Mouse (Mus musculus) stomach, embryonic 15.5 days (tissue): Measurements from ENCODE around the gene Lfng. TPM values are rescaled to one million over a fixed set of nuclear protein-coding genes. Genes with fewer than 3 reads are reported as not detected.

ENCODE experiments used
- ATAC-seq: fragments of 200-750 bp; cut with Nextera tagmentation; 2 replicates; pipeline ENCODE4 v1.8.0; 2017; ENCODE audit warnings: low read depth, moderate number of reproducible peaks, moderate TSS enrichment; ENCODE audit not compliant: insufficient read depth, low FRiP score
- H3K27ac ChIP-seq: fragments of 300-500 bp; sonication (generic); 2 replicates; pipeline ENCODE4 v1.5.1; 2015; ENCODE audit warnings: mild to moderate bottlenecking, inconsistent platforms
- H3K27me3 ChIP-seq: fragments of 300-500 bp; sonication (generic); replicated peaks from 2 replicates; pipeline ENCODE4 v1.6.1; 2015; ENCODE audit warnings: inconsistent platforms
- H3K36me3 ChIP-seq: fragments of 300-500 bp; sonication (generic); 2 replicates; pipeline ENCODE4 v1.6.1; 2015; ENCODE audit warnings: inconsistent platforms
- H3K4me1 ChIP-seq: fragments of 300-500 bp; sonication (generic); 2 replicates; pipeline ENCODE4 v1.6.1; 2015; ENCODE audit warnings: inconsistent platforms
- H3K4me2 ChIP-seq: fragments of 300-500 bp; sonication (generic); 2 replicates; pipeline ENCODE4 v1.6.1; 2015; ENCODE audit warnings: mild to moderate bottlenecking, inconsistent platforms
- H3K4me3 ChIP-seq: fragments of 300-500 bp; sonication (generic); replicated peaks from 2 replicates; pipeline ENCODE4 v1.5.1; 2015; ENCODE audit warnings: inconsistent platforms
- H3K9ac ChIP-seq: fragments of 300-500 bp; sonication (generic); 2 replicates; pipeline ENCODE4 v1.6.1; 2015; ENCODE audit warnings: inconsistent platforms
- H3K9me3 ChIP-seq: fragments of 300-500 bp; sonication (generic); 2 replicates; pipeline ENCODE4 v1.6.1; 2016; ENCODE audit warnings: inconsistent platforms
- WGBS: fragments of 180-500 bp; shearing (Covaris S2); methylation state at CpG from one replicate; pipeline ENCODE4 v1.1.7; 2015; 5-methylcytosine and 5-hydroxymethylcytosine counted together
- polyA plus RNA-seq: library from polyadenylated mRNA; unstranded; fragments of >200 nt; fragmentation: Nextera tagmentation; extraction: Ambion mirVana; gene quantifications from 2 replicates; pipeline ENCODE4 v1.2.1, GENCODE M21; 2015

Lfng gene
- polyA plus RNA-seq, 1 experiment from 2014 or later, result 24.5 TPM

- Histone ChIP-seq H3K9ac (no peak overlapping the region), H3K36me3 (peaks cover 8% of the 10 kb centered on the region; the same call in 1 of the 2 replicates), H3K4me1 (peaks cover 61% of the 10 kb centered on the region), H3K27me3 (no peaks in the 10 kb centered on the region), H3K4me2 (peak overlapping the region; percentile 84), H3K9me3 (no peaks in the 10 kb centered on the region), H3K4me3 (no peak overlapping the region), H3K27ac (no peak overlapping the region)
- no peak for ATAC-seq
- 93% methylated on average over 6 of the region's 6 CpGs for WGBS
These were observed 39.1 kb downstream of the Lfng start for GRCm38 (mm10) chr5:140646171-140646570.

GRCm38 (mm10) chr5:140647031-140647760 lies 40.1 kb downstream of the Lfng start:
- H3K27ac ChIP-seq, result peak overlapping the region; percentile 88; the same call in 1 of the 2 replicates
- peak overlapping the region; percentile 84 for H3K4me2 ChIP-seq
- H3K4me3 ChIP-seq, result peak overlapping the region; percentile 99
- peaks cover 57% of the 10 kb centered on the region for H3K4me1 ChIP-seq
- no peaks in the 10 kb centered on the region for H3K27me3 ChIP-seq
- 58% methylated on average over 13 of the region's 13 CpGs for WGBS
- no peaks in the 10 kb centered on the region for H3K9me3 ChIP-seq
- ATAC-seq, result no peak
- peak overlapping the region; percentile 98; the same call in 1 of the 2 replicates for H3K9ac ChIP-seq
- H3K36me3 ChIP-seq, result peaks cover 8% of the 10 kb centered on the region; the same call in 1 of the 2 replicates

DNA sequence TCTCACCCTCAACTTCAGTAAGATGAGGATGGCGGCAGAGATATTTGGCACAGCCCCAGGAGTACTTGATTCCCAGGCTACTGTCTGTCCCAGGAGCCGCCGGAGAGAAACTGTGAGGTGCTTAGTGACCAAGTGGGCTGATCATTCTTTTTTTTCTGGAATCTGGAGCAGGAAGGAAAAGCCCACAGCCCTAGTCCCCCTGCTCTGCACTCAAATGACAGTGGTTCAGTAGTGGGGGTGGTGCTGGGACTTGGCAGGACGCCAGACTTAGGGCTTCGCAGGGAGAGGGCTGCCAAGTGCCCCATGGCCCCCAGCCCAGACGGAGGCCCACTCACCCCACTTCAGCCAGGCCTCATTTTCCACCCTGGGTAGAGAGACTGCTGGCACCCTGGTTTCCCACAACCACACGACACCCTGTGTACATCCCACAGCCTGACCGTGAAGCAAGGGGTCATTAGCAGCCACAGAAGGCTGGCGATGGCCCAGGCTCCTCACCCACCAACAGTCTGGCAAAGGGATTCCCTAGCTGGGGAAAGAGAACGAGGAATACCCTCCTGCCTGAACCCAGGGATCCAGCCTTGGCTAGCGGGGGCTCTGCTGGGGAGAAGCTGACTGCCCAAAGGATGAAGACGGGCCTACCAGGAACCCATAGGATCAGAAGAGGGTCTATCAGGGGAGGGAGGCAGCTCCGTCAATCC lies 40.9 kb downstream of the Lfng start:
- H3K27me3 ChIP-seq, result no peaks in the 10 kb centered on the region
- H3K4me3 ChIP-seq, result peak overlapping the region; percentile 99
- peaks cover 59% of the 10 kb centered on the region for H3K4me1 ChIP-seq
- H3K9ac ChIP-seq, result peak overlapping the region; percentile 98
- H3K4me2 ChIP-seq, result peak overlapping the region; percentile 84
- peak overlapping the region; percentile 88 for H3K27ac ChIP-seq
- 4% methylated on average over 13 of the region's 13 CpGs for WGBS
- ATAC-seq, result peak; percentile 5; the same call in 1 of the 2 replicates
- peaks cover 8% of the 10 kb centered on the region; the same call in 1 of the 2 replicates for H3K36me3 ChIP-seq
- no peaks in the 10 kb centered on the region for H3K9me3 ChIP-seq

GRCm38 (mm10) chr5:140648519-140649100 lies 41.5 kb downstream of the Lfng start, which contains the start of gene Ttyh3:
Gene Ttyh3 (minus strand): TSS chr5:140649031.
- under 1% methylated on average over 42 of the region's 62 CpGs for WGBS
- peak within 1 kb of the TSS; percentile 99 for H3K4me3 ChIP-seq
- no peaks in the 10 kb centered on the region for H3K9me3 ChIP-seq
- H3K27me3 ChIP-seq, result no peaks in the 10 kb centered on the region
- peak within 1 kb of the TSS; percentile 84 for H3K4me2 ChIP-seq
- peaks cover 8% of the 10 kb centered on the region; the same call in 1 of the 2 replicates for H3K36me3 ChIP-seq
- H3K9ac ChIP-seq, result peak within 1 kb of the TSS; percentile 98
- peak within 1 kb of the TSS; percentile 88 for H3K27ac ChIP-seq
- peaks cover 55% of the 10 kb centered on the region for H3K4me1 ChIP-seq
- ATAC-seq, result peak; percentile 4; the same call in 1 of the 2 replicates

GRCm38 (mm10) chr5:140649101-140649667 lies 42.1 kb downstream of the Lfng start:
- peak; percentile 92 for ATAC-seq
- 5% methylated on average over 25 of the region's 26 CpGs for WGBS
- H3K9me3 ChIP-seq, result no peaks in the 10 kb centered on the region
- H3K27ac ChIP-seq, result peak overlapping the region; percentile 68; the same call in 1 of the 2 replicates
- H3K4me2 ChIP-seq, result peak overlapping the region; percentile 82
- peak overlapping the region; percentile 37; the same call in 1 of the 2 replicates for H3K9ac ChIP-seq
- H3K4me1 ChIP-seq, result peaks cover 55% of the 10 kb centered on the region
- no peaks in the 10 kb centered on the region for H3K27me3 ChIP-seq
- peak overlapping the region; percentile 99 for H3K4me3 ChIP-seq
- H3K36me3 ChIP-seq, result 0 out of 2 replicates have a peak, but pooled peaks cover 5% of the 10 kb centered on the region

GRCm38 (mm10) chr5:140649881-140650414 lies 42.8 kb downstream of the Lfng start:
- Histone ChIP-seq H3K27ac (no peak overlapping the region), H3K36me3 (no peaks in the 10 kb centered on the region), H3K9me3 (no peaks in the 10 kb centered on the region), H3K9ac (no peak overlapping the region), H3K27me3 (no peaks in the 10 kb centered on the region), H3K4me3 (no peak overlapping the region; the same call in 1 of the 2 replicates), H3K4me2 (peak overlapping the region; percentile 82; the same call in 1 of the 2 replicates), H3K4me1 (peaks cover 55% of the 10 kb centered on the region)
- ATAC-seq, result no peak
- 65% methylated on average over 7 of the region's 7 CpGs for WGBS

GRCm38 (mm10) chr5:140651231-140651630 lies 44.1 kb downstream of the Lfng start:
- 86% methylated on average over 11 of the region's 11 CpGs for WGBS
- ATAC-seq, result no peak
- peaks cover 43% of the 10 kb centered on the region for H3K4me1 ChIP-seq

GRCm38 (mm10) chr5:140652587-140652986 lies 45.5 kb downstream of the Lfng start:
- Histone ChIP-seq H3K27ac (peak overlapping the region; percentile 52), H3K4me1 (peaks cover 30% of the 10 kb centered on the region)
- 49% methylated on average over 7 of the region's 7 CpGs for WGBS

More at GRCm38 (mm10) chr5:140651231-140651630, 44.1 kb downstream of the Lfng start:
- Histone ChIP-seq H3K36me3 (no peaks in the 10 kb centered on the region), H3K27ac (no peak overlapping the region), H3K9ac (no peak overlapping the region), H3K4me2 (no peak overlapping the region), H3K4me3 (no peak overlapping the region), H3K9me3 (no peaks in the 10 kb centered on the region), H3K27me3 (no peaks in the 10 kb centered on the region)

DNA sequence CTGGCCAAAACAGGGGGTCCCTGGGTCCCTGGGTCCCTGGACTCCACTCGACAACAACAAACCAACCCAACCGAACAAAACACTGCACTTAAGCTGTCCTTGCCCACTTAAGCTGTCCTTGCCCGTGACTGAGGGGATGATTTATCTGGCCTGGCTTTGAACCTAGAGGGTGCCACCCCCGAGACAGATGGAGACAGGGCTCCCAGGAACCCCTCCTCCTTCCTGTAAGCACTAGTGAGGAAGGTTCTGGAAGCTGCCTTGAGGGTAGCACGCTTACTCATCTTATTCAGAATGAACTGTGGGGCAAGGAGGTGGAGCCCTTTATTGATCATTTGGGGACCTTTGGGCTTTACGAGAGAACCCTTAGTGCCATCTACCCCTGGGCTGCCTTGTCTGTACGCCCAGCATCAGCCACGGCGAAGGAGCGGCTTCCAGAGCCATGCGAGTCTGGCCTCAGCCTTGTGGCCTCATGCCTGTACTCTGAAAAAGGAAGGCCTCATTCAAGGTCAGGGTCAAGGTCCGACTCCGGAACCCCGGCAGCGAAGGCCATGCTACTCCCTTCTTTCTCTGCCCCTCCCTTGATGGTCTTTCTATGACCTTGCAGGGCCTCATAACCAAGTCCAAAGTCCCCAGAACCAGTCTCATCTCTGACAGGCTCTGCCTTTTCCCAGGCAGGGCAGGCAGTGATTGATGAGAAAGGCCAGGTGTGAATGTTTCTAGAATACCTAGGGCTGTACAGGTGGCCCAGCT lies 47.2 kb downstream of the Lfng start:
- H3K9me3 ChIP-seq, result no peaks in the 10 kb centered on the region
- no peak overlapping the region for H3K4me3 ChIP-seq
- no peak overlapping the region for H3K9ac ChIP-seq
- ATAC-seq, result peak; percentile 33; the same call in 1 of the 2 replicates
- peaks cover 26% of the 10 kb centered on the region for H3K4me1 ChIP-seq
- no peaks in the 10 kb centered on the region for H3K27me3 ChIP-seq
- 66% methylated on average over 15 of the region's 15 CpGs for WGBS
- no peak overlapping the region for H3K27ac ChIP-seq
- no peak overlapping the region for H3K4me2 ChIP-seq
- no peaks in the 10 kb centered on the region for H3K36me3 ChIP-seq

More at GRCm38 (mm10) chr5:140652587-140652986, 45.5 kb downstream of the Lfng start:
- Histone ChIP-seq H3K9me3 (no peaks in the 10 kb centered on the region), H3K9ac (no peak overlapping the region), H3K4me3 (no peak overlapping the region), H3K4me2 (no peak overlapping the region), H3K27me3 (no peaks in the 10 kb centered on the region), H3K36me3 (no peaks in the 10 kb centered on the region)
- ATAC-seq, result no peak

DNA sequence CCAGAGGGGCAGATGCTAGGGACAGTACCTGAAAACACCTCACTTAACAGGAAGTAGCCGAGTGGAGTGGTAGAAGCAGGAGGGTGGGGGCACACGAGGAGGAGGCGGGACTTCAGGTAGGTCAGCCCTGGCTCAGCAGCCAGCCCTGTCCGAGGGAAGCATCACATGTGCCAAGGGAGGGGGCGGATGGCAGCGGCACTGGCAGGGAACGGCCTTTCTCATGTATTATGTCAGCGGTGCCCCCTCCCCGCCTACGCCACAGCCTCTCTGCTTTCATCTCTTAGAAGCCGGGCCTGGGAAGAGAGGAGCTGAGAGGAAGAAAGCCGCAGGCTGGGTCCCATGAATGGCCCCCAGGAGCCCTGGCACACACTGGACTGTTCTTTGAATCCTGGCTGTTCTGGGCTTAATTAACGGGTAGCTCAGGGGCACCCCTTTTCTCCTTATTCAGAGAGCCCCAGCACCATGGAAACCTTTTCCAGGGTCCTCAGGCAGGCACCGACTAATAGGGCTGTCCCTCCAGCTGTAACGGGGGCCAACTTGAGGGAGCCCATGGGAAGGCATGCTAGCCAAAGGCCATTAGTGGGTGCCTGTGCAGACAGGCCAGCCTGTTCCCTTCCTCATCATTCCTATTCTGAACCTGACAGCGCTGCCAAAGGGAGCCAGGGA lies 52.6 kb downstream of the Lfng start:
- no peaks in the 10 kb centered on the region for H3K9me3 ChIP-seq
- no peak overlapping the region for H3K4me2 ChIP-seq
- H3K4me1 ChIP-seq, result peaks cover 34% of the 10 kb centered on the region
- no peaks in the 10 kb centered on the region for H3K27me3 ChIP-seq
- H3K27ac ChIP-seq, result no peak overlapping the region
- H3K9ac ChIP-seq, result no peak overlapping the region
- WGBS, result 41% methylated on average over 16 of the region's 16 CpGs
- H3K4me3 ChIP-seq, result no peak overlapping the region
- ATAC-seq, result no peak
- H3K36me3 ChIP-seq, result no peaks in the 10 kb centered on the region
